Mouse (Mus musculus) lung, postnatal 0 days (tissue): ENCODE measurements around the gene Mcoln3. TPM values are rescaled to one million over a fixed set of nuclear protein-coding genes. Genes with fewer than 3 reads are reported as not detected.

Source experiments
- ATAC-seq: fragments of 200-750 bp; cut with Nextera tagmentation; 2 replicates; pipeline ENCODE4 v1.8.0; 2017; ENCODE audit warnings: moderate library complexity
- DNase-seq: peaks from one replicate; pipeline ENCODE4 v3.0.0-alpha.2; 2016; ENCODE audit warnings: low spot score
- H3K27ac ChIP-seq: fragments of 300-500 bp; sonication (generic); 2 replicates; pipeline ENCODE4 v1.5.1; 2014; ENCODE audit warnings: antibody characterized with exemption, mild to moderate bottlenecking, low read length, mixed read lengths
- H3K27me3 ChIP-seq: fragments of 300-500 bp; sonication (generic); replicated peaks from 2 replicates; pipeline ENCODE4 v1.6.1; 2014; ENCODE audit warnings: low read length, mixed read lengths; ENCODE audit not compliant: insufficient read depth
- H3K36me3 ChIP-seq: fragments of 300-500 bp; sonication (generic); 2 replicates; pipeline ENCODE4 v1.6.1; 2014; ENCODE audit warnings: low read length, mixed read lengths; ENCODE audit not compliant: insufficient read depth
- H3K4me1 ChIP-seq: fragments of 300-500 bp; sonication (generic); 2 replicates; pipeline ENCODE4 v1.6.1; 2014; ENCODE audit warnings: antibody characterized with exemption, low read depth, low read length, mixed read lengths; ENCODE audit not compliant: insufficient read depth
- H3K4me2 ChIP-seq: fragments of 300-500 bp; sonication (generic); replicated peaks from 2 replicates; pipeline ENCODE4 v1.6.1; 2014; ENCODE audit warnings: low read depth, mild to moderate bottlenecking, low read length, moderate library complexity, mixed read lengths
- H3K4me3 ChIP-seq: fragments of 300-500 bp; sonication (generic); 2 replicates; pipeline ENCODE4 v1.5.1; 2014; ENCODE audit warnings: low read depth, low read length
- H3K9ac ChIP-seq: fragments of 300-500 bp; sonication (generic); replicated peaks from 2 replicates; pipeline ENCODE4 v1.6.1; 2014; ENCODE audit warnings: low read depth, mild to moderate bottlenecking
- H3K9me3 ChIP-seq: fragments of 300-500 bp; sonication (generic); 2 replicates; pipeline ENCODE4 v1.6.1; 2016; ENCODE audit warnings: low read length, mixed read lengths
- CTCF ChIP-seq: IDR thresholded peaks from 2 replicates; pipeline ENCODE4 v1.5.1; 2016; ENCODE audit warnings: antibody characterized with exemption, mild to moderate bottlenecking
- EP300 ChIP-seq: IDR thresholded peaks from 2 replicates; pipeline ENCODE4 v1.6.1; 2016; ENCODE audit warnings: antibody characterized with exemption, mild to moderate bottlenecking, control low read depth
- WGBS: fragments of 180-500 bp; shearing (Covaris S2); extraction: QIAGEN DNeasy Blood & Tissue Kit; methylation state at CpG from one replicate; pipeline ENCODE4 v1.1.7; 2014; 5-methylcytosine and 5-hydroxymethylcytosine counted together
- polyA plus RNA-seq: library from polyadenylated mRNA; unstranded; fragments of >200 nt; fragmentation: Nextera tagmentation; extraction: Ambion mirVana; gene quantifications from 2 replicates; pipeline ENCODE4 v1.2.1, GENCODE M21; 2015

The Mcoln3 gene
- polyA plus RNA-seq, 1 experiment from 2014 or later = 0.55 TPM

DNA sequence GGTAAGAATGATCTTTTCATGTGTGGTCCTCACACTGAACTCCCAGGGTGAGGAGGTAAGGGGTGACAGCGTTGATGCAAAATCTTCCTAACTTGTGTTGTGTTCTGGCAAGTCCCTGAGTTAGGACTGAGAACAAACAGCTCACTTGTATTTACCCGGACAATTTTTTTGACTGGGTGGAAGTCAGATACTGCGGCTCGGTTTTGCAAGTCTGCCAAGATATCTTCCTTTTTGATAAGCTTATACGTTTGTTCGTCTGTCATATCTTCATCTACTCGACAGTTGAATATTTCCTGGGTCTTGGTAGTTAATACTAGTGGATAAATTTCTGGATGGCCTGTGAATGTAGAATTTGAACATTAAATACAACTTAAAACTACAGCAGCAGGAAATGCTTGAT is 20.3 kb upstream of the Mcoln3 start:
- 70% methylated on average over 7 of the region's 7 CpGs for WGBS
- Histone ChIP-seq H3K9ac (no peak overlapping the region), H3K27ac (no peak overlapping the region), H3K4me1 (no peaks in the 10 kb centered on the region), H3K36me3 (no peaks in the 10 kb centered on the region), H3K9me3 (no peaks in the 10 kb centered on the region), H3K4me2 (no peak overlapping the region), H3K27me3 (no peaks in the 10 kb centered on the region), H3K4me3 (no peak overlapping the region)
- no peak for TF ChIP-seq EP300
- TF ChIP-seq CTCF = no peak
- DNase-seq = no peak
- no peak for ATAC-seq

DNA sequence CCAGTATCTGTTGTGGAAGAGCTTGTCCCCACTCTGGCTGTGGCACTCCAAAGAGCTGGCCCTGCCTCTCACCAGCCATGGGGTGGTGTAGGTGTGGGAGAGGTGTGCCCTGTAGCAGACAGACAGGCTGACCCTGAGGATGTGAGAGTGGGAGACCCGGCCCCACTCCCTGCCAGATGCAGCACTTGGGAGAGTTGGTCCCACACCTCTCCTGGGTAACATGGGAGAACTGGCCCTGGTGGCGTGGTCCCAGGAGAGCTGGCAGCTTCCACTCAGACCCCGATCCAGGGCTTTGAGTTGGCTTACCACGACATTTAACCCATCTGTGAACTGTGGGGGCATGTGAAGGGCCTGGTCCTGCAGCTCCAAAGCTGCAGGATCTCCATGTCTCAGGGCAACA is 19.4 kb upstream of the Mcoln3 start:
- H3K9me3 ChIP-seq = no peaks in the 10 kb centered on the region
- no peaks in the 10 kb centered on the region for H3K36me3 ChIP-seq
- H3K27ac ChIP-seq = no peak overlapping the region
- H3K4me3 ChIP-seq = no peak overlapping the region
- H3K4me2 ChIP-seq = no peak overlapping the region
- ATAC-seq = no peak
- WGBS = 84% methylated on average over 4 of the region's 4 CpGs
- H3K27me3 ChIP-seq = no peaks in the 10 kb centered on the region
- no peak overlapping the region for H3K9ac ChIP-seq
- DNase-seq = no peak
- H3K4me1 ChIP-seq = no peaks in the 10 kb centered on the region
- TF ChIP-seq CTCF (no peak), EP300 (no peak)

DNA sequence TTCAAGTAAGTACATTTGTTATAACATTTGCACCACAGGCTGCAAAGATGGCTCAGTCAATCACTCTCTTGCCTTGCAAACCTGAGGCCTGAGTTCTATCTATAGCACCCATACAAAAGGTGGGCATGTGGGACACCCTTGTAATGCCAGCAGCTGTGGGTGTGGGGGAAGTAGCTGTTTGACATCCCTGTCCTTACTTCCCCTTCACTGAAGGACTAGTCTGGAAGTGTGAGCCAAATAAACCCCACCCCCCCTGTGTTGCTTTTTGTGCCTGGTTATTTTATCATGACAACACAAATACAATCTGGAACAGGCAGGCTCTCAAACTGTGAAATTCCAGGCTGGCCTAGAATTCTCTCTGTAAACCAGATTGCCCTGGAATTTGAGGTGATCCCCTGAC is 17.3 kb upstream of the Mcoln3 start:
- Histone ChIP-seq H3K27ac (no peak overlapping the region), H3K9me3 (no peaks in the 10 kb centered on the region), H3K4me3 (no peak overlapping the region), H3K4me1 (no peaks in the 10 kb centered on the region), H3K27me3 (no peaks in the 10 kb centered on the region), H3K4me2 (no peak overlapping the region), H3K36me3 (no peaks in the 10 kb centered on the region), H3K9ac (no peak overlapping the region)
- ATAC-seq (no peak), DNase-seq (no peak)
- TF ChIP-seq CTCF = no peak
- TF ChIP-seq EP300 = no peak

DNA sequence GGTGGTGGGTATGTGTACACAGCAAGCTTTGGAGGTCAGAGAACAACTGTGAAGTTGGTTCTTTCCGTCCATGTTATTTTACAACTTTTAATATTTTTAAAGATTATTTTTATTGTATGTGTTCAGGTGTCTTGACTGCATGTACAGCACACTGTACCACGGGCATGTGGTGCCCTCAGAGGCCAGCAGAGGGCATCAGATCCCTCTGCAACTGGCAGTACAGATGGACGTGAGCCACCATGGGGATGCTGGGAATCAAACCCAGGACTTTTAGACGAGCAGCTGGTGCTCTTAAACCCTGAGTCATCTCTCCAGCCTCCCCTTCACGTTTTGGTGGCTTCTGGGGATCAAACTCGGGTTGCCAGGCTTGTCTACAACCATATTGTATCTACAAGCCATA is 15.2 kb upstream of the Mcoln3 start:
- Histone ChIP-seq H3K27ac (no peak overlapping the region), H3K9ac (no peak overlapping the region), H3K36me3 (no peaks in the 10 kb centered on the region), H3K4me1 (no peaks in the 10 kb centered on the region), H3K27me3 (no peaks in the 10 kb centered on the region), H3K4me2 (no peak overlapping the region), H3K9me3 (no peaks in the 10 kb centered on the region), H3K4me3 (no peak overlapping the region)
- WGBS = 49% methylated on average over 6 of the region's 6 CpGs
- DNase-seq (no peak), ATAC-seq (no peak)
- TF ChIP-seq CTCF (peak; percentile 32; the same call in 1 of the 2 replicates), EP300 (no peak)

GRCm38 (mm10) chr3:146107116-146107849 is 10.0 kb upstream of the Mcoln3 start:
- Histone ChIP-seq H3K27ac (no peak overlapping the region), H3K9ac (no peak overlapping the region), H3K4me1 (no peaks in the 10 kb centered on the region), H3K4me3 (peak overlapping the region; percentile 32), H3K9me3 (no peaks in the 10 kb centered on the region), H3K4me2 (peak overlapping the region; percentile 60), H3K27me3 (no peaks in the 10 kb centered on the region), H3K36me3 (no peaks in the 10 kb centered on the region)
- DNase-seq = peak; percentile 56
- peak; percentile 63 for ATAC-seq
- TF ChIP-seq EP300 (no peak), CTCF (peak; percentile 46)
- 7% methylated on average over 18 of the region's 18 CpGs for WGBS

DNA sequence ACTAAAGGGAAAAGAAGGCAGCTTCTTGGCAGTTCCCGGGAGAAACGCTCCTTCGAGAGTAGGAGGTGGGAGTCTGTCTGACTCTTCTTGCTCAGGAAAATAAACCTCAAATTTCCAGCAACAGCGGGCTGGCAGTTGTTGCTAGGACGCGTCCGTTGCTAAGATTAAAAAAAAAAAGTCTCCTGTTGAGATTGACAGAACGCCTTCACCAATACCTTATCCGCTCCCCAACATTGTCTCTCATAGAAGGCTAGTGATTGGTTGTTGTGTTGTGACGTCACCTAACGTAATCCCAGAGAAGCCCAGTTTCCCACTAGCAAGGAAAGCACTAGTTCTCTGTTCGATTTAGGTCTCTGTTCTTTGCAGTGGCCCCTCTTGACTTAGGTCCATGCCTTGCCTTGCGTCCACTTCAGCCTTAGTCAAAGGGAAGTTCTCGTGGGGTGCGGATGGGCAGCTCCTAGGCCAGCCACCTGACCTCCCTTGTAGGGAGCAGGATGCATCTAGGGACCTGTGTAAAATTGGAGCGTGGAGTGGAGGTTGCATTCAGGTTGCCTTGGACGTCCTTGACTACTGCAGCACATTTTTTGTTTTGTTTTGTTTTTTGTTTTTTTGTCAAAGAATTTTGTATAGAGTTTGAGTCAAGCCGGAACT is 9.2 kb upstream of the Mcoln3 start, which contains the start of gene Wdr63:
Gene Wdr63 (minus strand): TSS at position 210 of the 651 bp plus-strand sequence.
- Histone ChIP-seq H3K36me3 (no peaks in the 10 kb centered on the region), H3K9ac (no peak within 1 kb of the TSS), H3K27ac (no peak within 1 kb of the TSS), H3K9me3 (no peaks in the 10 kb centered on the region), H3K4me2 (peak within 1 kb of the TSS; percentile 60), H3K4me1 (no peaks in the 10 kb centered on the region), H3K4me3 (peak within 1 kb of the TSS; percentile 32), H3K27me3 (no peaks in the 10 kb centered on the region)
- 11% methylated on average over 18 of the region's 18 CpGs for WGBS
- DNase-seq (peak; percentile 93), ATAC-seq (peak; percentile 92)
- TF ChIP-seq CTCF (no peak), EP300 (no peak)
